Mouse (Mus musculus) right cerebral cortex, postnatal 36 days (tissue): ENCODE measurements around the gene Nfasc.
A peak's percentile ranks its signal among the peaks of the same experiment; 100 is the strongest.

Experiments
- DNase-seq, 2 experiments: peaks; one replicate each; pipeline ENCODE4 v3.0.0; 2022; ENCODE audit warnings: low spot score in 2 of 2, mixed read lengths in 1 of 2

Nfasc gene

GRCm38 (mm10) chr1:132541824-132542599 lies 199.6 kb downstream of the Nfasc start:
- DNase-seq: no peak

- no peak for DNase-seq
Measured at GRCm38 (mm10) chr1:132541171-132541823, 200.3 kb downstream of the Nfasc start.

- DNase-seq: no peak
Measured at GRCm38 (mm10) chr1:132540701-132541100, 200.9 kb downstream of the Nfasc start.

GRCm38 (mm10) chr1:132537736-132538135 lies 203.9 kb downstream of the Nfasc start:
- no peak for DNase-seq

GRCm38 (mm10) chr1:132536416-132536815 lies 205.2 kb downstream of the Nfasc start:
- DNase-seq: no peak

- no peak for DNase-seq
Measured at GRCm38 (mm10) chr1:132535541-132535940, 206.1 kb downstream of the Nfasc start.

- DNase-seq: no peak
Measured at GRCm38 (mm10) chr1:132533840-132534239, 207.8 kb downstream of the Nfasc start.

GRCm38 (mm10) chr1:132532521-132532920 lies 209.1 kb downstream of the Nfasc start:
- no peak for DNase-seq

- no peak for DNase-seq
Measured at GRCm38 (mm10) chr1:132530631-132531191, 210.9 kb downstream of the Nfasc start.

- no peak for DNase-seq
Measured at GRCm38 (mm10) chr1:132528647-132529334, 212.8 kb downstream of the Nfasc start.

- DNase-seq: no peak
Measured at GRCm38 (mm10) chr1:132528071-132528470, 213.5 kb downstream of the Nfasc start.

- peak; percentile 50 to 64 for DNase-seq
Measured at GRCm38 (mm10) chr1:132525832-132526231, 215.8 kb downstream of the Nfasc start.

GRCm38 (mm10) chr1:132523920-132524319 lies 217.7 kb downstream of the Nfasc start:
- no peak for DNase-seq

- DNase-seq: no peak
Measured at GRCm38 (mm10) chr1:132523048-132523447, 218.5 kb downstream of the Nfasc start.

- DNase-seq: no peak
Measured at GRCm38 (mm10) chr1:132520764-132521163, 220.8 kb downstream of the Nfasc start.

GRCm38 (mm10) chr1:132519734-132520133 lies 221.9 kb downstream of the Nfasc start:
- no peak for DNase-seq

- no peak for DNase-seq
Measured at GRCm38 (mm10) chr1:132518621-132519020, 223.0 kb downstream of the Nfasc start.

GRCm38 (mm10) chr1:132516776-132517175 lies 224.8 kb downstream of the Nfasc start:
- DNase-seq: no peak

GRCm38 (mm10) chr1:132515339-132515738 lies 226.3 kb downstream of the Nfasc start:
- DNase-seq: no peak
